Mouse (Mus musculus): Measurements from ENCODE around the gene Mettl6. TPM values are rescaled to one million over a fixed set of nuclear protein-coding genes. Genes with fewer than 3 reads are reported as not detected.

Gene Mettl6
- polyA plus RNA-seq, 1 experiment from 2014 or later: 34.1 TPM

DNA sequence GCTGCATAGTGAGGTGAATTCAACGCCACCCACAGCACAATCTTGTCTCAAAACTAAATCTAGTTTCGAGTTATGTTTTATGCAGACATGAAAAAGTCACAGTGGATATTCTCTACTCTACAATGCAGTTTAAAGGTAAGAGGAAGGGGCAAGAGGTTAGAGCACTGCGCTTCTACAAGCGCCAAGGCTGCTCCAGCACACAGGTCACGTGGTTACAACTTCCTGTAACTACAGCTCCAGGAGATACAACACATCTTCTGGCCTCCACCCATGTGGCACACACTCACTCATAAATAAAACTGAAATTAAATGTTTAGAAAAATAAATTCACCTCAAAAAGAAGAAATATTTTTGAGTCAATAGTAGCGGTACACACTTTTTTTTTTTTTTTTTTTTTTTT, 54.1 kb downstream of the Mettl6 start:
- Histone ChIP-seq H3K36me3 (no peaks in the 10 kb centered on the region), H3K9me3 (replicated peaks) (no peaks in the 10 kb centered on the region), H3K4me3 (no peak overlapping the region), H3K27ac (no peak overlapping the region), H3K4me1 (replicated peaks) (peaks cover 9% of the 10 kb centered on the region), H3K27me3 (peaks cover 3% of the 10 kb centered on the region; the same call in 1 of the 2 replicates), H3K4me2 (no peak overlapping the region), H3K9ac (no peak overlapping the region)
- no peak for ATAC-seq (replicated peaks; ENCODE audit: insufficient number of reproducible peaks, insufficient read depth, low FRiP score, low read depth)
- WGBS: 89% methylated on average over 6 of the region's 6 CpGs

DNA sequence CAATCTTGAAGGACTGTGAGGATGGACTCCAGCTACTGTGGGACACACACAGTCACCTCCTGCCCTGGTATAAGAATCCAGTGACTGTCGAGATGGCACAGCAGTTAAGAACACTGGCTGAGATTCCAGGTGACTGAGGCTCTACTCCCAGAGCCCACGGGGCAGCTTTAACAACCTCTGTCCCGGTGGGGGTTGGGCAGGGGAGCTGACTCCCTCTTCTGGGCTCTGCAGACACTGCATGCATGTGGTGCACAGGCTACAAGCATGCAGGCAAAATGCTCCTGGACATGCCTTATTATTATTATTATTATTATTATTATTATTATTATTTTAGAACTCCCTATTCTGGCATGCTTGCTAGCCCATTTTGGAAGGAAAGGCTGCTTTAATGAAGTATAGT, 54.6 kb downstream of the Mettl6 start:
- 24% methylated on average over 3 of the region's 3 CpGs for WGBS
- H3K27me3 ChIP-seq: peaks cover 3% of the 10 kb centered on the region; the same call in 1 of the 2 replicates

DNA sequence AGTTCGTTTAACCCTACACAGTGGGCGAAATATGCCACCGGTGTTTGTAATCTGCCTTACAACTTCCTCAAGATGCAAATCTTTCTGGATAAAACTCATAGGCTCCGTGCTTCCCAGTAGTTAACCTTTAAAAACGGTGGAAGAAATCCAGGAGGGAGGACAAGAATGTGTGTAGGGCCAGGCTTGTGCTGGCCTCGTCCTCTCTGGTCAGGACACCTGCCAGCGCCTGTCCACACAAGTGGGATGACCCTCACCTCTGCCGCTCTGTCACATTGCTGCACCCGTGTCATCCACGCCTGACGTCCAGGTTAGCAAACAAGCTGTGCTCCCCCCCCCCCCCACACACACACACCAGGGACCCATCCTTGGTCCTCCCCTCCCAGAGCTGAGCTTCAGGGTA, 55.6 kb downstream of the Mettl6 start:
- H3K9me3 ChIP-seq (replicated peaks): no peaks in the 10 kb centered on the region
- peaks cover 20% of the 10 kb centered on the region for H3K4me1 ChIP-seq (replicated peaks)
- H3K4me3 ChIP-seq: no peak overlapping the region
- 75% methylated on average over 11 of the region's 11 CpGs for WGBS
- ATAC-seq (replicated peaks; ENCODE audit: insufficient number of reproducible peaks, insufficient read depth, low FRiP score, low read depth): no peak
- H3K4me2 ChIP-seq: no peak overlapping the region
- H3K36me3 ChIP-seq: no peaks in the 10 kb centered on the region
- peaks cover 3% of the 10 kb centered on the region; the same call in 1 of the 2 replicates for H3K27me3 ChIP-seq
- H3K27ac ChIP-seq: no peak overlapping the region
- H3K9ac ChIP-seq: no peak overlapping the region

More for the DNA sequence above, 54.6 kb downstream of the Mettl6 start:
- Histone ChIP-seq H3K4me2 (no peak overlapping the region), H3K27ac (no peak overlapping the region), H3K4me3 (no peak overlapping the region), H3K9ac (no peak overlapping the region), H3K4me1 (replicated peaks) (peaks cover 14% of the 10 kb centered on the region), H3K36me3 (no peaks in the 10 kb centered on the region), H3K9me3 (replicated peaks) (no peaks in the 10 kb centered on the region)
- ATAC-seq (replicated peaks; ENCODE audit: insufficient number of reproducible peaks, insufficient read depth, low FRiP score, low read depth): no peak

DNA sequence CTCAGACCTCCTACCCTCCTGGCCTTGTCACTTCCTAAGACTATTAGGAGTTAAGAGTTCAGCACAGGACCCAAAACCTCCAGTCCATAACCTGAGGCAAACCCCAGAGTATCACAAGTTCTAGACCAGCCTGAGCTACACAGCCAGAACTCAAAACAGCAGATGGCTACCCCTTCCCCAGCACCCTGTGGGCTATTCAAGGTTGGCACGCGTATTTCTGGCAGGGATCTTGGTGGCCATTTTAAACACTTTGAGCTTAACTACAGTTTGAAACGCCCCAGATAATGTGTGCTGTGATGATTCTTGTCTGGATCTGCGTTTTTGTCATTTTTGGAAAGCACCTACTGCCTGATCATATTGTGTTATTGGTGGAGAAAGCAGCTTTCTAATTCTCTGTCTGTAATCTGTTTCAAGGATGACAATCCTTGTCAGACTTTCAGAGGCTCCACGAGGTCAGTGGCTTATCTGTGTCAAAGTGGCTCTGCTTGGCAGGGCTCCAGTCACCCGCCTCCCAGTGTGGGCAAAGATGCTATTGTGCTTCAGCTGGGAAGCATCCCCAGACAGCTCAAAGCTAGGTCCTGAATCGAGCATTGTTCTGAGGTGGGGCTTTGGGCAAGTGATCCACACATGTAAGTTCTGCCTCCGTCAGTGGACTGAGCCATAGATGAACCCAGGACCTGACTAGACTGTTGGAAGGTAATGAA, 56.9 kb downstream of the Mettl6 start:
- H3K4me2 ChIP-seq: no peak overlapping the region
- H3K36me3 ChIP-seq: no peaks in the 10 kb centered on the region
- peaks cover 3% of the 10 kb centered on the region; the same call in 1 of the 2 replicates for H3K27me3 ChIP-seq
- no peak overlapping the region for H3K27ac ChIP-seq
- H3K4me3 ChIP-seq: no peak overlapping the region
- H3K9ac ChIP-seq: no peak overlapping the region
- H3K4me1 ChIP-seq (replicated peaks): peaks cover 24% of the 10 kb centered on the region
- WGBS: 54% methylated on average over 8 of the region's 8 CpGs
- H3K9me3 ChIP-seq (replicated peaks): no peaks in the 10 kb centered on the region
- no peak for ATAC-seq (replicated peaks; ENCODE audit: insufficient number of reproducible peaks, insufficient read depth, low FRiP score, low read depth)

DNA sequence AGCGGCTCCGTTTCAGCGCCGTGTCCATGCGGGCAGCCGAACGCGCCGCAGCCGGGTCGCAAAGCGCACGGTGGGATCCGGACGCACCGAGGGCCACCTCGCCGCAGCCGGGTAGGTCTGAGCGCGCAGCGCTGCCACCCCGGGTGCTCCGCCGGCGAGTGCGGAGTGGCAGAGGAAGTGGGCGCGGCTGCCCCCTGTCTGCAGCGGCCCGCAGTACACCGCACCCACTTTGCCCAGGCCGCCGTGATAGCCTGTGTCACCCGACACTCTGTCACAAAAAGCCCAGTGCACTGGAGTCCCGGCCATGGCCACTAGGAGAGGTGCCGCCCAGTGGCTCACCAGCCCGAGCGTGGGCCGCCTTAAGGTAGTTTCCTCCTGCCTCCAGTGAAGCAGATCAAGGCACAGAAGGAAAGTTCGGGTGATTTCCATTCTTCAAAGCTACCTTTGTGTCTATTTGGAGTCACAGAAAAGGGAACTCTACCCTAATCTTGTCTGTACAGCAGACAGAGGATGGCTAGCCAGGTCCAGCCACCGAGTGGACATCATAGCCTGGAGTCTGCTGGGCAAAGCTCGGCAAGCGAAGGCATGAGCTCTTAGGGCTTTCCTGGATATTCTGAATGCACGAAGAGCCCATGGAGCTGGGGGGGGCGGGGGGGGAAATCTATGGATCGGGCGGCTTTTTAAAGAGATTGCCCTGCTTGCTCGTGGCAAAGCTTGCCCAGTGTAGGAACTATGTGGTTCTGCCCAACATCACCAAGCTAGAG, 58.7 kb downstream of the Mettl6 start, which contains the start of gene Sh3bp5:
Sh3bp5 (minus strand) TSS at position 149 of the 764 bp plus-strand sequence.
- H3K36me3 ChIP-seq: no peaks in the 10 kb centered on the region
- H3K9ac ChIP-seq: peak within 1 kb of the TSS; percentile 79
- ATAC-seq (replicated peaks; ENCODE audit: insufficient number of reproducible peaks, insufficient read depth, low FRiP score, low read depth): peak; percentile 91
- peak within 1 kb of the TSS; percentile 82 for H3K4me3 ChIP-seq
- peak within 1 kb of the TSS; percentile 71 for H3K27ac ChIP-seq
- peak within 1 kb of the TSS; percentile 96 for H3K4me2 ChIP-seq
- H3K9me3 ChIP-seq (replicated peaks): no peaks in the 10 kb centered on the region
- peaks cover 3% of the 10 kb centered on the region; the same call in 1 of the 2 replicates for H3K27me3 ChIP-seq
- peaks cover 35% of the 10 kb centered on the region for H3K4me1 ChIP-seq (replicated peaks)
- WGBS: 8% methylated on average over 49 of the region's 49 CpGs

DNA sequence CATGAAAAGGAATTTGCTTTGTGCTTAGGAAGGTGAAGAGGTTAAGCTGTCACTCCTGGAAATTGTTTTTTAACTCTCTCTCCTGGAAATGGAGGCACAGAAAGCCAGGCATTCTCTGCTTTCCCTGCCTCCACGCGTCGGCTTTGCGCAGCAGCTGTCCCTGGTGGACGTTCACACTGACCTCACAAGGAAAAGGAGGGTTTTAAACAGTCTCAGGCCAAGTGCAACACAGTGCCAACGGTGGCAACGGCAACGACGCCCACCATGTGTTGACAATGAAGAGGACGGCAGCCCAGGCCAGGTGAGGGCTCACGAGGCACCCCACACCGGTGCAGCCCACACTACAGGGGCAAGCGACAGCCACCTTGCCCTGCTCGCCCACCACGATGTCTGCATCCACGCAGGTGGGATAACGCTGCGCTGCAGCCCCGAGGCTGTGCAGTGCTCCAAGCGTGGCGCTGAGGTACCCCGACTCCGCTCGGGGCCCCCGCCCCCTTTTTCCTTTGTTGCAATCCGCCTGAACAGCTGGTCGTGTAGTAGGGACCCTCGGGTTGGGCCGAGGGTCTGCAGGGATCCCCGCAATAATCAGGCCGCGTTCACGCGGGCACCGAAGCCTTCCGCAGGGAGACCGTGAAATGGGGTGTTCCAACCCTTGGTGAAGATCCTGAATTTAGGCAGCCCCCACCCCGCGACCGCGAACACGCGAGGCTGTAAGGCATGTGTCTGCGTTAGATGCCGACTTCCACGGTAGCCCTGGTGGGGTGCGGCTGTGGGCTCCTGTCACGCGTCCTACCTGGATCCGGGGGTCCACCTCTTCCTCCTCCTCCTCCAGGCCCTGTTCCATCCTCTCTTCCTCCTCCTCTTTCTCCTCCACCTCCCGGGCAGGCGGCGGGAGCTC, 59.6 kb downstream of the Mettl6 start:
- 1% methylated on average over 53 of the region's 53 CpGs for WGBS
- Histone ChIP-seq H3K4me1 (replicated peaks) (peaks cover 40% of the 10 kb centered on the region), H3K4me2 (peak overlapping the region; percentile 96), H3K4me3 (peak overlapping the region; percentile 82), H3K9me3 (replicated peaks) (no peaks in the 10 kb centered on the region), H3K27ac (peak overlapping the region; percentile 71), H3K36me3 (no peaks in the 10 kb centered on the region), H3K27me3 (peaks cover 3% of the 10 kb centered on the region; the same call in 1 of the 2 replicates), H3K9ac (peak overlapping the region; percentile 79)
- peak; percentile 42 for ATAC-seq (replicated peaks; ENCODE audit: insufficient number of reproducible peaks, insufficient read depth, low FRiP score, low read depth)

DNA sequence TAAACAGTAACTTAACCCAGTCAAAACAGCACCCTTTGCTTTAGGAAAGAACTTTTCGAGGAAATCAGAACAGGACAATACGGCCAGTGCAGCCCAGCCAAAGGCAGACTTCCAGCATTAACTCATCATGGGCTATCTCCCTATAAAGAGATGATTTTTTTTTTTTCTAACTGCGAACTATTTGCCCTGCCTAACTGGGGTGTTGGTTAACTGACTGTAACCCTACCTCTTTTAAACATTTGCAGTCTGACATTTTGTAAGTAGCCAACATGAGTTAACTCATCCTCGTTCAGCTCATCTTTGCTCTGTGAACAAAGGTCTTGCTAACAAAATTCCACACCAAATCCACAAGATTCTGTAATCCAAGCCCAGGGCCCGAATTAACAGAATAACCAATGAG, 60.4 kb downstream of the Mettl6 start:
- H3K4me1 ChIP-seq (replicated peaks): peaks cover 40% of the 10 kb centered on the region
- H3K27ac ChIP-seq: no peak overlapping the region; the same call in 1 of the 2 replicates

DNA sequence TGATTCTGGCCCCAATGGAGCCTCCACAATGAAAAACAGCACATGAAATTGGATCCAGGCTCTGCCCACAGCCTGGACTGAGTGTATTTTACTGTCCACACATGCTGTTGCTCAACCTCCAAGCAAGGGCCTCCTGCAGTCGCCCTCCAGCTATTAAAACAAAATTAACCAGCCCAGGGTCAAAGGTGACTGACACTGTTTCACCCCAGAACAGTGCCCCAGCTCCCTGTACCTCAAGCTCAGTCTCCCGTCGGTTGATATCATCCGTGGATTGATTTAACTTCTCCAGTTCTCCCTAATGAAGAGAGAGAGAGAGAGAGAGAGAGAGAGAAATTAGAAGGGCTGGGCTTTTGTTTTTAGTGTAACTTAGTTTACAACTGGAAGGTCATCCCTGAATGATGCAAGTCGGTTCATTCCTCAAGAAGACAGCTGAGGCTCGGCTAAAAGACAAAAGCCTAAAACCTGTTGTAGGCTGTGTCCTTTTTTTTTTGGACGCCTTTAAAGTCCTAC, 60.9 kb downstream of the Mettl6 start:
- Histone ChIP-seq H3K4me1 (replicated peaks) (peaks cover 46% of the 10 kb centered on the region), H3K27ac (peak overlapping the region; percentile 2; the same call in 1 of the 2 replicates), H3K4me3 (0 out of 2 replicates have a peak overlapping the region, but pooled peaks have one; percentile 19), H3K36me3 (no peaks in the 10 kb centered on the region), H3K9ac (no peak overlapping the region), H3K9me3 (replicated peaks) (no peaks in the 10 kb centered on the region), H3K27me3 (no peaks in the 10 kb centered on the region), H3K4me2 (peak overlapping the region; percentile 96)
- ATAC-seq (replicated peaks; ENCODE audit: insufficient number of reproducible peaks, insufficient read depth, low FRiP score, low read depth): no peak
- WGBS: 52% methylated on average over 7 of the region's 7 CpGs

More for the DNA sequence above, 60.4 kb downstream of the Mettl6 start:
- H3K9me3 ChIP-seq (replicated peaks): no peaks in the 10 kb centered on the region
- WGBS: 60% methylated on average over 5 of the region's 5 CpGs
- peaks cover 2% of the 10 kb centered on the region; the same call in 1 of the 2 replicates for H3K27me3 ChIP-seq
- no peak for ATAC-seq (replicated peaks; ENCODE audit: insufficient number of reproducible peaks, insufficient read depth, low FRiP score, low read depth)
- peak overlapping the region; percentile 96 for H3K4me2 ChIP-seq
- no peaks in the 10 kb centered on the region for H3K36me3 ChIP-seq
- H3K4me3 ChIP-seq: peak overlapping the region; percentile 19; the same call in 1 of the 2 replicates
- no peak overlapping the region for H3K9ac ChIP-seq

DNA sequence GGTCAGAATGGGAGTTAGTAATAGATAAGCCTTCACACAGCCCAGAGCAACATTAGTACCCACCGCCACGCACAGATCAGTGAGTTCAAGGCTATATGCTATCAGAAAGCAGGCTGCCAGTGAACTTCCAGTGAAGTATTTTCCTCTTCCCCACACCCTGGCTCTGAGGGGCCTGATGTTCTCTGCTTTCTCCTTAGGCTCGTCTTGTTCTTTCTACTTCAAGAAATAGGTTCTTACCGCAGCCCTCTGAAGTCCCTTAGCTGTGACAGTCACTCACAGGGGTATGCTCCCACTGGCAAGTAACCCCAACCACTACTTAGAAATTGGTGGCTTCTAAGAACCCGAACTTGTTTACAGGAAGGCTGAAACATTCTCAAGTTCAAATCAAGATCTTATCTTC, 61.7 kb downstream of the Mettl6 start:
- H3K4me2 ChIP-seq: peak overlapping the region; percentile 96; the same call in 1 of the 2 replicates
- H3K4me1 ChIP-seq (replicated peaks): peaks cover 50% of the 10 kb centered on the region

DNA sequence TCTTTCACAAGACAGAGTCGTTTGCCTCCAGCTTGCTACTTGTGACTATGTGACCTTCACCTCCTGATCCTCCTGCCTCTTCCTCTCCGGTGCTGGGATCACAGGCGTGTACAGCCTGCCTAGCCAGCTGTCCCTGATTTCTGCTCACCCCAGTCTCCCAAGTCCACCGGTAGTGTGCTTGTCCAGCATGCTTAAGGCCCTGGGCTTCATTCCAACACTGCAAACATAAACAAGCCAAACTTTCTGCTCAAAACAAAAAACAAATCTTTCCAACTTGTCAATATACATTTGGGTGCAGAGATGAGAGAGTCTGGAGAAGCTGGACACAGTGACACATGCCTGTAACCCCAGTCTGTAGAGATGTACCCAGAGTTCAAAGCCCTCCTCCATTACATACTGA, 62.4 kb downstream of the Mettl6 start:
- Histone ChIP-seq H3K9ac (no peak overlapping the region), H3K4me3 (peak overlapping the region; percentile 9; the same call in 1 of the 2 replicates), H3K4me1 (replicated peaks) (peaks cover 57% of the 10 kb centered on the region), H3K9me3 (replicated peaks) (no peaks in the 10 kb centered on the region), H3K4me2 (peak overlapping the region; percentile 41), H3K36me3 (no peaks in the 10 kb centered on the region), H3K27ac (peak overlapping the region; percentile 32), H3K27me3 (no peaks in the 10 kb centered on the region)
- no peak for ATAC-seq (replicated peaks; ENCODE audit: insufficient number of reproducible peaks, insufficient read depth, low FRiP score, low read depth)
- 38% methylated on average over 4 of the region's 4 CpGs for WGBS

More for the DNA sequence above, 61.7 kb downstream of the Mettl6 start:
- H3K4me3 ChIP-seq: no peak overlapping the region
- no peak for ATAC-seq (replicated peaks; ENCODE audit: insufficient number of reproducible peaks, insufficient read depth, low FRiP score, low read depth)
- WGBS: 60% methylated on average over 5 of the region's 5 CpGs
- H3K9me3 ChIP-seq (replicated peaks): no peaks in the 10 kb centered on the region
- H3K27ac ChIP-seq: peak overlapping the region; percentile 2
- H3K36me3 ChIP-seq: no peaks in the 10 kb centered on the region
- no peaks in the 10 kb centered on the region for H3K27me3 ChIP-seq
- no peak overlapping the region for H3K9ac ChIP-seq

All from heart, embryonic 15.5 days (tissue).